Mouse (Mus musculus) bone marrow, adult 2 months (tissue): ENCODE data around the gene Tmod4. TPM values are rescaled to one million over a fixed set of nuclear protein-coding genes. Genes with fewer than 3 reads are reported as not detected.

Source experiments
- H3K27ac ChIP-seq: fragments of 200-500 bp; 2 replicates; pipeline ENCODE4 v1.5.1; 2012; ENCODE audit warnings: low read depth, mild to moderate bottlenecking, control low read depth, inconsistent platforms, low read length; ENCODE audit not compliant: control insufficient read depth, poor library complexity, insufficient read depth
- H3K4me1 ChIP-seq: fragments of 200-500 bp; 2 replicates; pipeline ENCODE4 v1.6.1; 2011; ENCODE audit warnings: low read length; ENCODE audit not compliant: control insufficient read depth, insufficient read depth
- H3K4me3 ChIP-seq: fragments of 200-500 bp; replicated peaks from 2 replicates; pipeline ENCODE3; 2011; ENCODE audit warnings: mild to moderate bottlenecking, low read depth, low read length, control low read depth; ENCODE audit not compliant: control insufficient read depth
- CTCF ChIP-seq: fragments of 200-500 bp; IDR thresholded peaks from 2 replicates; pipeline ENCODE4 v1.5.1; 2011; ENCODE audit warnings: low read length, control low read depth; ENCODE audit not compliant: control insufficient read depth, insufficient read depth
- POLR2A ChIP-seq: fragments of 200-500 bp; IDR thresholded peaks from 2 replicates; pipeline ENCODE4 v1.6.1; 2011; ENCODE audit warnings: low read depth, mild to moderate bottlenecking, control low read depth, low read length, borderline replicate concordance; ENCODE audit not compliant: control insufficient read depth
- WGBS: fragments of 180-500 bp; shearing (Covaris S2); methylation state at CpG from one replicate; pipeline ENCODE4 v1.1.7; 2018; 5-methylcytosine and 5-hydroxymethylcytosine counted together
- polyA plus RNA-seq: library from polyadenylated mRNA; stranded (reverse); fragments of >200 nt; gene quantifications from 2 replicates; pipeline ENCODE4 v1.2.4, GENCODE M21; 2011; ENCODE audit warnings: low replicate concordance; ENCODE audit not compliant: missing spikeins, insufficient read depth, insufficient read length

The Tmod4 gene
- polyA plus RNA-seq, 1 experiment, result 6.1 TPM

- Histone ChIP-seq H3K4me3 (no peak overlapping the region), H3K4me1 (no peaks in the 10 kb centered on the region), H3K27ac (no peak overlapping the region)
- TF ChIP-seq CTCF, result no peak
- TF ChIP-seq POLR2A, result no peak
- 52% methylated on average over 84 of the region's 84 CpGs for WGBS
Observed at GRCm38 (mm10) chr3:95172526-95173255, 48.4 kb downstream of the Tmod4 start.

DNA sequence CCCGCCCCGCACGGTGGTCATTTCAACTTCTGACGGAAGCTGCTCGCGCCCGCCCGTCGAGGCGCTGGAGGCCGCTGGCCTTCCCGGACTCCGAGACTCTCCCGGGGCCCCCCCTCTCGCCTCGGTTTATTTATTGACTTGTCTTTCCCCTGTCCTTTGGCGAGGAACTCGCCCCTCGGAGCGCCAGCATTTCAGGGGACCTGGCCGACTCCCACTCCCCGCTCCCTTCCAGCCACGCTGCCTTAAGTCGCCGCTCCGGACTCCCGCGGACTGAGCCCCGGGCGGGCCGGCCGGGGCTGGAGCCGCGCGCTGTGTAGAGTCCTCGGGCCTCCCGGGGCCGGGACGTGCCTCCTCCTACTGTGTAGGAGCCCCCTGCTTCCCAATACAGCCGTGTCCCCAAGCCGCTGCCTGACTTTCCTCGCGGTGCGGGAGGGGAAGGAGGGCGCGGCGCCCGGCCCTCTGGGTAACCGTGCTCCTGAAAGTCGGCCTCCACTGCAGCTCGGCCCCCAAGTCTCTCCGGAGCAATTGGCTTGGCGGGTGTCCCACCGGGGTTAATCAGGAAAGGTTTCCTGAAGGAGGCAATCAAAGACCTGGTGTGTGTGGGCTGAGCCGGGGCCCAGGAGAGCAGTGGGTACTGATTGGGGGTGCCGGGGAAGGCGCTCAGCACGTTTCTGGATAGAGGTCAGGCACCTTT is 49.1 kb downstream of the Tmod4 start:
- no peak overlapping the region for H3K27ac ChIP-seq
- TF ChIP-seq POLR2A (no peak), CTCF (no peak)
- no peak overlapping the region for H3K4me3 ChIP-seq
- WGBS, result 5% methylated on average over 58 of the region's 58 CpGs
- no peaks in the 10 kb centered on the region for H3K4me1 ChIP-seq

GRCm38 (mm10) chr3:95174011-95174592 is 49.8 kb downstream of the Tmod4 start:
- 2% methylated on average over 16 of the region's 16 CpGs for WGBS
- Histone ChIP-seq H3K27ac (no peak overlapping the region), H3K4me3 (no peak overlapping the region), H3K4me1 (no peaks in the 10 kb centered on the region)
- peak; percentile 89 for TF ChIP-seq CTCF
- TF ChIP-seq POLR2A, result no peak

- H3K27ac ChIP-seq, result no peak overlapping the region
- H3K4me3 ChIP-seq, result no peak overlapping the region
- H3K4me1 ChIP-seq, result no peaks in the 10 kb centered on the region
- TF ChIP-seq CTCF (no peak), POLR2A (no peak)
- WGBS, result 82% methylated on average over 3 of the region's 3 CpGs
Observed at GRCm38 (mm10) chr3:95176500-95176899, 52.2 kb downstream of the Tmod4 start.

DNA sequence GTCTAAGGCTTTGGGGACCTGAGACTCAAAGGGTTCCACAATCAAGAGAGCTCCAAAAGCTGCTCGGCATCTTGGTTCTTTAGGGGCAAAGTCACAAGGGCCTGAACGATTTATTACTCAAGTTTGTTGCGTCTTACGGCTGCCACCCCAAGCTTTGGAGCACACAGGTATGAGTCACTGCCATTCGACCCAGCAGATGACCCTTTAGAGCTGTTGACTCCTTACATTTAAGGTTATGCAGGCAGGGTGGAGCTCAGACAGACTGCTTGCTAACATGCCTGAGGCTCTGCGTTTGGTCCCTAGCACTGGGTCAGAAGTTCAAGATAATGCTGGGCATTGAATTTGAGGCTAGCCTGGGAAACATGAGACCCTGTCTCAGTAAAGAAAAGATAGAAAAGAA is 53.3 kb downstream of the Tmod4 start:
- no peak overlapping the region for H3K4me3 ChIP-seq
- no peak overlapping the region for H3K27ac ChIP-seq
- WGBS, result 74% methylated on average over 6 of the region's 6 CpGs
- no peak for TF ChIP-seq POLR2A
- no peak for TF ChIP-seq CTCF
- H3K4me1 ChIP-seq, result no peaks in the 10 kb centered on the region

Other genes starting within 250 kb of the Tmod4 start
- 291 and 443 TPM in 2 replicates for gene Psmb4, start 237.5 kb upstream of the Tmod4 start, polyA plus RNA-seq
- 30.8 and 35.6 TPM in 2 replicates for gene Selenbp1, start 191.4 kb upstream of the Tmod4 start, polyA plus RNA-seq
- 4.5 and 22.2 TPM in 2 replicates for gene Rfx5, start 170.4 kb upstream of the Tmod4 start, polyA plus RNA-seq
- 43.1 and 63.2 TPM in 2 replicates for gene Pi4kb, start 149.7 kb upstream of the Tmod4 start, polyA plus RNA-seq
- 10.6 and 21.1 TPM in 2 replicates for gene Zfp687, start 109.0 kb upstream of the Tmod4 start, polyA plus RNA-seq
- gene Psmd4, start 81.9 kb upstream of the Tmod4 start, polyA plus RNA-seq, result 288 and 328 TPM in 2 replicates
- 22.5 and 38.8 TPM in 2 replicates for gene Pip5k1a, start 17.5 kb upstream of the Tmod4 start, polyA plus RNA-seq
- gene Vps72, start 13.5 kb upstream of the Tmod4 start, polyA plus RNA-seq, result 17.0 and 39.0 TPM in 2 replicates
- gene Scnm1, start 9.5 kb downstream of the Tmod4 start, polyA plus RNA-seq, result 72.6 and 130 TPM in 2 replicates
- gene Lysmd1, start 9.6 kb downstream of the Tmod4 start, polyA plus RNA-seq, result 9.4 and 10.9 TPM in 2 replicates
- 11.7 and 41.8 TPM in 2 replicates for gene Tnfaip8l2, start 17.9 kb downstream of the Tmod4 start, polyA plus RNA-seq
- 0.49 and 1.2 TPM in 2 replicates for gene Sema6c, start 36.0 kb downstream of the Tmod4 start, polyA plus RNA-seq
- gene Gabpb2, start 93.4 kb downstream of the Tmod4 start, polyA plus RNA-seq, result 28.4 and 28.5 TPM in 2 replicates
- 39.5 and 54.7 TPM in 2 replicates for gene Cdc42se1, start 104.3 kb downstream of the Tmod4 start, polyA plus RNA-seq
- gene Mllt11, start 107.7 kb downstream of the Tmod4 start, polyA plus RNA-seq, result 6.0 and 9.1 TPM in 2 replicates
- 0.52 TPM in 1 of 2 replicates, not detected in the other for gene Gm128, start 117.1 kb downstream of the Tmod4 start, polyA plus RNA-seq
- 1.7 TPM in 1 of 2 replicates, not detected in the other for gene Bnipl, start 126.7 kb downstream of the Tmod4 start, polyA plus RNA-seq
- gene Mindy1, start 156.9 kb downstream of the Tmod4 start, polyA plus RNA-seq, result 50.3 and 67.0 TPM in 2 replicates
- gene Prune1, start 157.6 kb downstream of the Tmod4 start, polyA plus RNA-seq, result 8.3 and 12.4 TPM in 2 replicates
- 3.8 and 4.3 TPM in 2 replicates for gene Anxa9, start 182.7 kb downstream of the Tmod4 start, polyA plus RNA-seq
- 70.3 and 159 TPM in 2 replicates for gene Cers2, start 190.3 kb downstream of the Tmod4 start, polyA plus RNA-seq
- gene Setdb1, start 232.7 kb downstream of the Tmod4 start, polyA plus RNA-seq, result 13.9 and 27.0 TPM in 2 replicates